Mouse (Mus musculus): ENCODE results near the gene Ncf4.
"Not testable (repeated sequence)": the region's sequence is repeated elsewhere in the genome, so short reads cannot be mapped to it uniquely, and the experiment has no call there.

The Ncf4 gene

GRCm38 (mm10) chr15:78254751-78255150 is 10.2 kb downstream of the Ncf4 start:
- no peak for DNase-seq (ENCODE audit: low spot score)

GRCm38 (mm10) chr15:78256602-78257259 is 12.1 kb downstream of the Ncf4 start:
- DNase-seq (ENCODE audit: low spot score), result not testable (repeated sequence)

GRCm38 (mm10) chr15:78257326-78258050 is 12.9 kb downstream of the Ncf4 start:
- peak; percentile 50 for DNase-seq (ENCODE audit: low spot score)

GRCm38 (mm10) chr15:78258246-78258865 is 13.8 kb downstream of the Ncf4 start:
- no peak for DNase-seq (ENCODE audit: low spot score)

- no peak for DNase-seq (ENCODE audit: low spot score)
Measured at GRCm38 (mm10) chr15:78260668-78261333, 16.2 kb downstream of the Ncf4 start.

- DNase-seq (ENCODE audit: low spot score), result no peak
Measured at GRCm38 (mm10) chr15:78263286-78263685, 18.7 kb downstream of the Ncf4 start.

GRCm38 (mm10) chr15:78267441-78267840 is 22.8 kb downstream of the Ncf4 start:
- no peak for DNase-seq (ENCODE audit: low spot score)

- DNase-seq (ENCODE audit: low spot score), result no peak
Measured at GRCm38 (mm10) chr15:78267865-78268264, 23.3 kb downstream of the Ncf4 start.

GRCm38 (mm10) chr15:78271208-78271607 is 26.6 kb downstream of the Ncf4 start:
- DNase-seq (ENCODE audit: low spot score), result no peak

GRCm38 (mm10) chr15:78278308-78278707 is 33.7 kb downstream of the Ncf4 start:
- no peak for DNase-seq (ENCODE audit: low spot score)

GRCm38 (mm10) chr15:78287941-78288340 is 43.3 kb downstream of the Ncf4 start:
- no peak for DNase-seq (ENCODE audit: low spot score)

GRCm38 (mm10) chr15:78289775-78290174 is 45.2 kb downstream of the Ncf4 start:
- DNase-seq (ENCODE audit: low spot score), result not testable (repeated sequence)

GRCm38 (mm10) chr15:78293228-78293627 is 48.6 kb downstream of the Ncf4 start:
- DNase-seq (ENCODE audit: low spot score), result not testable (repeated sequence)

GRCm38 (mm10) chr15:78293716-78294115 is 49.1 kb downstream of the Ncf4 start:
- no peak for DNase-seq (ENCODE audit: low spot score)

GRCm38 (mm10) chr15:78298558-78298957 is 54.0 kb downstream of the Ncf4 start:
- DNase-seq (ENCODE audit: low spot score), result no peak

- DNase-seq (ENCODE audit: low spot score), result no peak
Measured at GRCm38 (mm10) chr15:78299641-78300040, 55.0 kb downstream of the Ncf4 start.

GRCm38 (mm10) chr15:78300773-78301172 is 56.2 kb downstream of the Ncf4 start:
- no peak for DNase-seq (ENCODE audit: low spot score)

- no peak for DNase-seq (ENCODE audit: low spot score)
Measured at GRCm38 (mm10) chr15:78302718-78303117, 58.1 kb downstream of the Ncf4 start.

GRCm38 (mm10) chr15:78303665-78304233 is 59.1 kb downstream of the Ncf4 start:
- no peak for DNase-seq (ENCODE audit: low spot score)

- no peak for DNase-seq (ENCODE audit: low spot score)
Measured at GRCm38 (mm10) chr15:78305341-78305933, 60.8 kb downstream of the Ncf4 start, which contains the start of gene Csf2rb2. Gene Csf2rb2 (minus strand): TSS chr15:78305721.

GRCm38 (mm10) chr15:78309865-78310264 is 65.3 kb downstream of the Ncf4 start:
- no peak for DNase-seq (ENCODE audit: low spot score)

GRCm38 (mm10) chr15:78310971-78311370 is 66.4 kb downstream of the Ncf4 start:
- DNase-seq (ENCODE audit: low spot score), result no peak
